Mouse (Mus musculus) CH12.LX (cell line): Measurements from ENCODE around the gene Depdc1b. TPM values are rescaled to one million over a fixed set of nuclear protein-coding genes. Genes with fewer than 3 reads are reported as not detected.

Experiments used
- DNase-seq: peaks from one replicate; pipeline ENCODE4 v3.0.0-alpha.2; 2013; ENCODE audit errors: extremely low read depth
- H3K27ac ChIP-seq: 2 replicates; pipeline ENCODE4 v1.5.1; 2012; ENCODE audit warnings: low read depth, mild to moderate bottlenecking, control low read depth, moderate library complexity; ENCODE audit not compliant: insufficient read depth
- H3K27me3 ChIP-seq: replicated peaks from 2 replicates; pipeline ENCODE3; 2012; ENCODE audit warnings: inconsistent platforms
- H3K36me3 ChIP-seq, 2 experiments: replicated peaks in 1 of 2; 2 replicates each; pipeline versions ENCODE3 to v1.6.1; 2012; ENCODE audit warnings: inconsistent platforms in 1 of 2, low read length in 1 of 2, mild to moderate bottlenecking in 1 of 2, mixed read lengths in 1 of 2, moderate library complexity in 1 of 2; ENCODE audit not compliant: control insufficient read depth in 1 of 2, insufficient read depth in 1 of 2
- H3K4me1 ChIP-seq, 2 experiments: 2 replicates each; pipeline ENCODE4 v1.6.1; 2012; ENCODE audit warnings: inconsistent platforms in 1 of 2, moderate library complexity in 1 of 2; ENCODE audit not compliant: insufficient read depth in 2 of 2, control insufficient read depth in 1 of 2
- H3K4me2 ChIP-seq: 2 replicates; pipeline ENCODE4 v1.6.1; 2012; ENCODE audit warnings: low read depth, mild to moderate bottlenecking, control low read depth; ENCODE audit not compliant: poor library complexity, insufficient read depth, severe bottlenecking
- H3K4me3 ChIP-seq, 3 experiments: fragments of 150-350 bp in 1 of 3; sonication (generic) in 1 of 3; replicated peaks in 1 of 3; 2 replicates each; pipeline versions ENCODE3 to v1.5.1; 2011 to 2012; ENCODE audit warnings: low read depth in 2 of 3, low read length in 2 of 3, mild to moderate bottlenecking in 2 of 3, moderate library complexity in 2 of 3, control low read depth in 1 of 3, improper control_type of control experiment in 1 of 3, inconsistent platforms in 1 of 3, mixed read lengths in 1 of 3; ENCODE audit not compliant: poor library complexity in 1 of 3
- H3K79me2 ChIP-seq: replicated peaks from 2 replicates; pipeline ENCODE4 v1.6.1; 2012; ENCODE audit warnings: mild to moderate bottlenecking, moderate library complexity; ENCODE audit not compliant: control insufficient read depth, poor library complexity, insufficient read depth, severe bottlenecking; ENCODE audit errors: extremely low read depth
- H3K9ac ChIP-seq: 2 replicates; pipeline ENCODE4 v1.6.1; 2012; ENCODE audit warnings: low read depth, mild to moderate bottlenecking, control low read depth, moderate library complexity; ENCODE audit not compliant: insufficient read depth
- H3K9me3 ChIP-seq: replicated peaks from 2 replicates; pipeline ENCODE3; 2012; ENCODE audit warnings: low read length, inconsistent platforms, mixed read lengths
- CHD1 ChIP-seq: IDR thresholded peaks from 2 replicates; pipeline ENCODE4 v1.6.1; 2012; ENCODE audit warnings: low read depth, low read length, improper control_type of control experiment, inconsistent platforms
- CHD2 ChIP-seq: IDR thresholded peaks from 2 replicates; pipeline ENCODE4 v1.6.1; 2011; ENCODE audit warnings: low read length, improper control_type of control experiment
- CTCF ChIP-seq, 2 experiments: IDR thresholded peaks in 1 of 2; conservative IDR thresholded peaks in 1 of 2; 2 replicates each; pipeline ENCODE4 v1.5.1; 2011 to 2012; ENCODE audit warnings: low read depth in 2 of 2, low read length in 2 of 2, improper control_type of control experiment in 1 of 2, inconsistent platforms in 1 of 2, mild to moderate bottlenecking in 1 of 2, moderate library complexity in 1 of 2
- E2F4 ChIP-seq: IDR thresholded peaks from 2 replicates; pipeline ENCODE4 v1.6.1; 2011; ENCODE audit warnings: low read depth, low read length, improper control_type of control experiment; ENCODE audit not compliant: insufficient replicate concordance
- ELF1 ChIP-seq: IDR thresholded peaks from 2 replicates; pipeline ENCODE4 v1.6.1; 2014; ENCODE audit warnings: low read depth, mild to moderate bottlenecking, inconsistent platforms, low read length, improper control_type of control experiment
- EP300 ChIP-seq: IDR thresholded peaks from 2 replicates; pipeline ENCODE4 v1.6.1; 2011; ENCODE audit warnings: low read length, improper control_type of control experiment
- ETS1 ChIP-seq: conservative IDR thresholded peaks from 2 replicates; pipeline ENCODE4 v1.6.1; 2012; ENCODE audit warnings: low read depth, mild to moderate bottlenecking, inconsistent platforms, low read length, improper control_type of control experiment, moderate library complexity
- GABPA ChIP-seq: IDR thresholded peaks from 2 replicates; pipeline ENCODE4 v1.6.1; 2012; ENCODE audit warnings: low read depth, low read length, improper control_type of control experiment, inconsistent platforms; ENCODE audit not compliant: insufficient replicate concordance
- HCFC1 ChIP-seq: IDR thresholded peaks from 2 replicates; pipeline ENCODE4 v1.6.1; 2012; ENCODE audit warnings: low read depth, mild to moderate bottlenecking, inconsistent platforms, low read length, improper control_type of control experiment
- IRF4 ChIP-seq: IDR thresholded peaks from 2 replicates; pipeline ENCODE4 v1.6.1; 2014; ENCODE audit warnings: low read depth, mild to moderate bottlenecking, inconsistent platforms, low read length, improper control_type of control experiment
- JUND ChIP-seq: conservative IDR thresholded peaks from 2 replicates; pipeline ENCODE4 v1.6.1; 2011; ENCODE audit warnings: low read depth, low read length, improper control_type of control experiment
- KAT2A ChIP-seq: IDR thresholded peaks from 2 replicates; pipeline ENCODE4 v1.6.1; 2012; ENCODE audit warnings: low read length, improper control_type of control experiment, inconsistent platforms; ENCODE audit not compliant: insufficient replicate concordance
- MAFK ChIP-seq: IDR thresholded peaks from 2 replicates; pipeline ENCODE4 v1.6.1; 2011; ENCODE audit warnings: low read length, improper control_type of control experiment; ENCODE audit not compliant: insufficient replicate concordance
- MAX ChIP-seq: IDR thresholded peaks from 2 replicates; pipeline ENCODE4 v1.6.1; 2011; ENCODE audit warnings: low read length, improper control_type of control experiment
- MAZ ChIP-seq: IDR thresholded peaks from 2 replicates; pipeline ENCODE4 v1.6.1; 2012; ENCODE audit warnings: low read depth, mild to moderate bottlenecking, inconsistent platforms, low read length, improper control_type of control experiment, moderate library complexity
- MEF2A ChIP-seq: IDR thresholded peaks from 2 replicates; pipeline ENCODE4 v1.6.1; 2014; ENCODE audit warnings: low read depth, mild to moderate bottlenecking, inconsistent platforms, low read length, improper control_type of control experiment, borderline replicate concordance
- MXI1 ChIP-seq: IDR thresholded peaks from 2 replicates; pipeline ENCODE4 v1.6.1; 2011; ENCODE audit warnings: mild to moderate bottlenecking, low read depth, low read length, improper control_type of control experiment
- NELFE ChIP-seq: IDR thresholded peaks from 2 replicates; pipeline ENCODE4 v1.6.1; 2011; ENCODE audit warnings: low read depth, low read length, improper control_type of control experiment
- NRF1 ChIP-seq: IDR thresholded peaks from 2 replicates; pipeline ENCODE4 v1.6.1; 2014; ENCODE audit warnings: low read depth, mild to moderate bottlenecking, inconsistent platforms, low read length, improper control_type of control experiment, moderate library complexity
- PAX5 ChIP-seq: IDR thresholded peaks from 2 replicates; pipeline ENCODE4 v1.6.1; 2012; ENCODE audit warnings: low read length, inconsistent platforms, mixed read lengths
- POLR2A ChIP-seq: IDR thresholded peaks from 2 replicates; pipeline ENCODE4 v1.6.1; 2011; ENCODE audit warnings: low read depth, mild to moderate bottlenecking, improper control_type of control experiment, low read length
- POLR2AphosphoS2 ChIP-seq: IDR thresholded peaks from 2 replicates; pipeline ENCODE4 v1.6.1; 2011; ENCODE audit warnings: low read depth, low read length, improper control_type of control experiment
- RAD21 ChIP-seq: IDR thresholded peaks from 2 replicates; pipeline ENCODE4 v1.6.1; 2011; ENCODE audit warnings: low read depth, mild to moderate bottlenecking, low read length, improper control_type of control experiment, moderate library complexity
- RCOR1 ChIP-seq: conservative IDR thresholded peaks from 2 replicates; pipeline ENCODE4 v1.6.1; 2012; ENCODE audit warnings: low read depth, mild to moderate bottlenecking, inconsistent platforms, low read length, improper control_type of control experiment
- SMC3 ChIP-seq: IDR thresholded peaks from 2 replicates; pipeline ENCODE4 v1.6.1; 2011; ENCODE audit warnings: low read depth, low read length, improper control_type of control experiment
- TCF12 ChIP-seq: IDR thresholded peaks from 2 replicates; pipeline ENCODE4 v1.6.1; 2014; ENCODE audit warnings: low read depth, mild to moderate bottlenecking, inconsistent platforms, low read length, improper control_type of control experiment
- USF1 ChIP-seq: IDR thresholded peaks from 2 replicates; pipeline ENCODE4 v1.6.1; 2014; ENCODE audit warnings: low read depth, mild to moderate bottlenecking, inconsistent platforms, low read length, improper control_type of control experiment
- USF2 ChIP-seq: conservative IDR thresholded peaks from 2 replicates; pipeline ENCODE4 v1.6.1; 2011; ENCODE audit warnings: low read depth, low read length, improper control_type of control experiment
- ZC3H11A ChIP-seq: IDR thresholded peaks from 2 replicates; pipeline ENCODE4 v1.6.1; 2012; ENCODE audit warnings: low read depth, mild to moderate bottlenecking, inconsistent platforms, low read length, improper control_type of control experiment
- ZMIZ1 ChIP-seq: IDR thresholded peaks from 2 replicates; pipeline ENCODE4 v1.6.1; 2012; ENCODE audit warnings: low read depth, mild to moderate bottlenecking, inconsistent platforms, low read length, improper control_type of control experiment
- ZNF384 ChIP-seq: IDR thresholded peaks from 2 replicates; pipeline ENCODE4 v1.6.1; 2012; ENCODE audit warnings: low read depth, low read length, improper control_type of control experiment, inconsistent platforms
- dilution Hi-C: fragments of 300-500 bp; cut with MboI; formaldehyde crosslinking; loops from 2 replicates; pipeline ENCODE4 v1.14.3; 2020; ENCODE audit warnings: low sequenced_read_pairs; ENCODE audit not compliant: extremely low pct_unique_long_range_greater_than_20kb, extremely low pct_ligation_motif_present
- in situ Hi-C: fragments of 300-500 bp; cut with MboI; formaldehyde crosslinking; loops from 3 replicates; pipeline ENCODE4 v1.14.3; 2019; ENCODE audit warnings: low sequenced_read_pairs, low pct_ligation_motif_present, low pct_unique_long_range_greater_than_20kb, mixed read lengths
- polyA plus RNA-seq: library from polyadenylated mRNA; unstranded; fragments of >175 nt; gene quantifications from 2 replicates; pipeline ENCODE4 v1.2.1, GENCODE M21; 2012; ENCODE audit warnings: low read depth; ENCODE audit not compliant: insufficient read length
- total RNA-seq, 2 experiments: library from RNA; depleted of rRNA; stranded (reverse); fragments of 300-350 nt in 1 of 2; fragments of >200 nt in 1 of 2; gene quantifications; 2 replicates each; pipeline ENCODE4 v1.2.3; 2012 to 2014

The Depdc1b gene
- total and polyA plus RNA-seq, 3 experiments = 11.1 to 17.8 (median 15.7) TPM

DNA sequence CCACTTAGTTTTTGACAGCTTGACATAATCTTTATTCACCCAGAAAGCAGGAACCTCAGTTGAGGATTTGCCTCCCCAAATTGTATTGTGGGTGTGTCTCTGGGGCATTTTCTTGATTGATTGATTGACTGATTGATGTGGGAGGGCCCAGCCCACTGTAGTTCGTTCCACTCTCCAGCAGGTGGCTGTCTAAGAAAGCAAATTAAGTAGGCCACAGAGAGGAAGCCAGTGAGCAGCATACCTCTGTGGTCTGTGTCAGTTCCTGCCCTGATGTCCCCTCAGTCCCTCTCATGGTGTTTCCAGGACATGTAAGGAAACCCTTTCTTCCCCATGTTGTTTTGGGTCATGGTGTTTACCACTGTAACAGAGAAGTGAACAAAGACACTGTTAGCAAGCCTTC is 74.4 kb downstream of the Depdc1b start (continued):
- TF ChIP-seq NRF1 = no peak
- no peak for TF ChIP-seq USF2
- peak; percentile 69 to 82 for TF ChIP-seq CTCF (conservative IDR thresholded peaks at IDR 0.05 in 1 of 2, IDR thresholded peaks at IDR 0.05 in 1 of 2; ENCODE audit: low read depth in 2 of 2, low read length in 2 of 2)
- no peak for TF ChIP-seq MAZ

DNA sequence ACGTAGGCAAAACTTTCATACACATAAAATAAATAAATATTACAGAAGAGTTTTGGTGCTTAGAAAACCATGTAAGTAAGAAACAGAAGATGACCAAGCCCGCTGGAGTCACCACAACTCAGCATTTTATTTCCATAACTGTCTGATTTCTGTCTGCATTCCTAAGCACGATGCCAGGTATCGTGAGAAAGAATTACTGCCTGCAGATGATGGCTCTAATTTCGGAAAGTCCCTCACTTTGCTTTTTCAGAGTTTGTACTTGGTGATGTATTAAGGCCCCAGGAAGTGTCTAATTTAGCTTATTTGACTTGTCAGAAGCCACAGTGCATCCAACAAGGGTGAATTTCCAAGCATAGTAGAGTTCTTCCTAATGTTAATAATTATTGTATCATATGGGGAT is 87.1 kb downstream of the Depdc1b start:
- Histone ChIP-seq H3K4me3 (no peak overlapping the region), H3K9ac (no peak overlapping the region), H3K9me3 (no peaks in the 10 kb centered on the region), H3K4me2 (no peak overlapping the region), H3K27me3 (no peaks in the 10 kb centered on the region), H3K4me1 (peaks cover 17 to 28% of the 10 kb centered on the region in 2 experiments), H3K79me2 (no peaks in the 10 kb centered on the region), H3K27ac (no peak overlapping the region)
- DNase-seq = no peak
- in situ Hi-C loops = no loop called here
- dilution Hi-C loops = no loop called here
- TF ChIP-seq MXI1 = no peak
- TF ChIP-seq, all 38 proteins: peak for 0
- H3K36me3 ChIP-seq = peaks cover 0 to 15% of the 10 kb centered on the region in 2 experiments

DNA sequence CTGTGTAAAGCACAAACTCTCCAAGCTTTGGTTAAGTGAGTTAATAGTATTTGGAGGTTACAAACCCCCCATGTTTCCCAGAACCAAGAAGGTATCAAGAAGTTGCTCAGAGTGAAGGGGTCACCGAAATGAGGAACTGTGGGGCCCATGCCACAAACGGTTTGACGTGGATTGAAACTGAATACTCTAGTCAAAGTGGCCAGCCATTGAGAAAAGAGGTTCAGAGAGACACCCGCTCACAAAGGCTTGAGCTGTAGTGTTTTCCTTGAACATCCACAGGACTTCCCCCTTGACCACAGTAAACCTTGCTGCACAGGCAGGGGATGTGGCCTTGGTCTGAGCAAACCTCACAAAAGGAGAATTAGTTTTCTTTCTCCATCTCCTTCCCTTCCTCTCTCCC is 88.2 kb downstream of the Depdc1b start:
- H3K4me1 ChIP-seq = peaks cover 17 to 28% of the 10 kb centered on the region in 2 experiments
- peaks cover 0 to 17% of the 10 kb centered on the region in 2 experiments for H3K36me3 ChIP-seq
- in situ Hi-C loops = no loop called here
- H3K9me3 ChIP-seq = no peaks in the 10 kb centered on the region
- no peaks in the 10 kb centered on the region for H3K79me2 ChIP-seq
- peak; percentile 63 for DNase-seq
- H3K4me3 ChIP-seq = no peak overlapping the region
- H3K9ac ChIP-seq = no peak overlapping the region
- 0 out of 2 replicates have a peak overlapping the region, but pooled peaks have one; percentile 1 for H3K4me2 ChIP-seq
- peak overlapping the region; percentile 25; the same call in 1 of the 2 replicates for H3K27ac ChIP-seq
- dilution Hi-C loops = no loop called here
- no peaks in the 10 kb centered on the region for H3K27me3 ChIP-seq
- TF ChIP-seq MAX (no peak), ELF1 (no peak), IRF4 (peak; percentile 82), POLR2A (no peak), ZMIZ1 (no peak), ZNF384 (no peak), MEF2A (peak; percentile 33; the same call in 1 of the 2 replicates), PAX5 (no peak), CTCF (conservative IDR thresholded peaks at IDR 0.05 in 1 of 2, IDR thresholded peaks at IDR 0.05 in 1 of 2; ENCODE audit: low read depth in 2 of 2, low read length in 2 of 2) (no peak), RAD21 (no peak), EP300 (peak; percentile 69), E2F4 (no peak), JUND (no peak), GABPA (no peak), HCFC1 (no peak), RCOR1 (no peak), MXI1 (no peak), NELFE (no peak), ETS1 (peak; percentile 58), KAT2A (no peak), USF1 (no peak), USF2 (no peak), SMC3 (no peak), CHD1 (no peak), MAFK (no peak), TCF12 (peak; percentile 46; the same call in 1 of the 2 replicates), POLR2AphosphoS2 (no peak), ZC3H11A (no peak), CHD2 (peak; percentile 57; the same call in 1 of the 2 replicates), MAZ (no peak)
